Mouse (Mus musculus): ENCODE results near the gene Apba2. TPM values are rescaled to one million over a fixed set of nuclear protein-coding genes. Genes with fewer than 3 reads are reported as not detected.
A peak's percentile ranks its signal among the peaks of the same experiment; 100 is the strongest.

Apba2 gene
- polyA plus RNA-seq, 1 experiment from 2014 or later, result 2.9 TPM

DNA sequence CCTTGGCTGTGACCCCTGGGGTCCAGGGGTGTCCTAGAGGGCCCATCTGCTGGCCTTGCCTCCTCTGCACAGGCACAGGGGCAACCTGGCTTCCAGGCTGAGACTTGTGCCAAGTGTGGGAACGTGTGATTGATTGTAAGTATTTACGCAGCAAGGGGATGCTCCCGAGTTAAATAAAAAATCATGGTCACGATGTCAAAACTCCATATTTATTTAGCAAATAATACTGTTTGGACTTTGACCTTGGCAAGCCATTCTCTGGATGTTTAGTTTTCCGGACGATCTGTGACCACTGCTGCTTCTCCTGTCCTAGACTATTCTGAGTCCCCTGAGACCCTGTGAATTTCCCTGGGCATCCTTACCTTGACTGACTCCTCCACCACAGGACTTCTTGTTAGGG is 252.2 kb downstream of the Apba2 start:
- H3K9me3 ChIP-seq, result no peaks in the 10 kb centered on the region
- H3K27me3 ChIP-seq, result no peaks in the 10 kb centered on the region
- WGBS, result 45% methylated on average over 6 of the region's 6 CpGs
- no peak for ATAC-seq (ENCODE audit: borderline replicate concordance, extremely low read depth, low FRiP score, low TSS enrichment)
- no peak overlapping the region for H3K9ac ChIP-seq
- H3K4me3 ChIP-seq, result no peak overlapping the region
- H3K4me2 ChIP-seq, result no peak overlapping the region
- H3K27ac ChIP-seq, result no peak overlapping the region
- no peaks in the 10 kb centered on the region for H3K4me1 ChIP-seq
- H3K36me3 ChIP-seq, result no peaks in the 10 kb centered on the region

GRCm38 (mm10) chr7:64754161-64754560 is 252.7 kb downstream of the Apba2 start:
- H3K9me3 ChIP-seq, result no peaks in the 10 kb centered on the region
- no peak overlapping the region for H3K4me2 ChIP-seq
- WGBS, result 43% methylated on average over 7 of the region's 7 CpGs
- H3K4me3 ChIP-seq, result no peak overlapping the region
- H3K4me1 ChIP-seq, result no peaks in the 10 kb centered on the region
- H3K27me3 ChIP-seq, result no peaks in the 10 kb centered on the region
- no peak overlapping the region for H3K9ac ChIP-seq
- no peaks in the 10 kb centered on the region for H3K36me3 ChIP-seq
- no peak overlapping the region for H3K27ac ChIP-seq
- no peak for ATAC-seq (ENCODE audit: borderline replicate concordance, extremely low read depth, low FRiP score, low TSS enrichment)

DNA sequence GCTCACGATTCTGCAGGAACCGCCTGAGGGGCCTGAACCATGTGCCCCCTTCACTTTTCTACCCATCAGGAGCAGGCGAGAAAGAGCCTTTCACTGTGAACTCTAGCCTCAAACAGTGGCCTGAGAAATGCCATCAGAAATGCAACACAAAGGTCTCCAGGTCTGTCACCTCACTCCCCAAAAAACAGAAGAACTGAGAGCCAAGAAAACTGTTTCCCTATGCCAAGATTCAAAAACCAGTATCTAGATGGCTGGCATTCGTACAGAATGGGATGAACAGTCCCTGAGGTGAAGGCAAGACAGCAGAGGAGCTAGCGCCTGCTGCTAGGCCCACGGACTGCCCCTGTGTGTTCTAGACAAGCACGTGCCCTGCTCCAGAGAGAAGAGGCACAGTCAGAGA is 253.6 kb downstream of the Apba2 start:
- Histone ChIP-seq H3K27me3 (no peaks in the 10 kb centered on the region), H3K4me2 (no peak overlapping the region), H3K4me1 (no peaks in the 10 kb centered on the region), H3K9ac (no peak overlapping the region), H3K27ac (no peak overlapping the region), H3K36me3 (no peaks in the 10 kb centered on the region), H3K4me3 (no peak overlapping the region), H3K9me3 (no peaks in the 10 kb centered on the region)
- WGBS, result 77% methylated on average over 7 of the region's 7 CpGs
- ATAC-seq (ENCODE audit: borderline replicate concordance, extremely low read depth, low FRiP score, low TSS enrichment), result no peak

- H3K9me3 ChIP-seq, result no peaks in the 10 kb centered on the region
- ATAC-seq (ENCODE audit: borderline replicate concordance, extremely low read depth, low FRiP score, low TSS enrichment), result no peak
- no peak overlapping the region for H3K9ac ChIP-seq
- no peaks in the 10 kb centered on the region for H3K4me1 ChIP-seq
- H3K4me2 ChIP-seq, result no peak overlapping the region
- 74% methylated on average over 3 of the region's 3 CpGs for WGBS
- H3K27me3 ChIP-seq, result no peaks in the 10 kb centered on the region
- no peak overlapping the region for H3K27ac ChIP-seq
- H3K36me3 ChIP-seq, result no peaks in the 10 kb centered on the region
- no peak overlapping the region for H3K4me3 ChIP-seq
Observed at GRCm38 (mm10) chr7:64765595-64765994, 264.1 kb downstream of the Apba2 start.

DNA sequence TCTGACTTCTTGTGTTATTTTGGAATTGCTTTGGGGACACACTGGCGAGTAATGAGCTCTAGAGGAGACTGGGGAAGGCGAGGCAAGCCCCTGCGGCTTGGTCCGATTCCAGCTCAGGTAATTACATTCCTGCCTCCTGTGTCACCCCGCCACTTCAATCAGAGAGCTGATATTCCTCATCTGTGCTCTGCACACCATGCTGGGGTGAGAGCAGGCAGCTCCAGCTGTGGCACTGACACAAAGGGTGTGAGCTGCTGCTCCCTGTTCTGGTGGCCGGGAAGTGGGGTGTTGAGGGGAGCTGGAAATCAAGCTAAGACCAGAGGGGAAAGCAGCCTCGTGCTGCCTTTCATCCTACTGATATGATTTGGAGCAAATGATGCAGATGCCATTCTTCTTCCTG is 268.3 kb downstream of the Apba2 start:
- H3K4me3 ChIP-seq, result no peak overlapping the region

DNA sequence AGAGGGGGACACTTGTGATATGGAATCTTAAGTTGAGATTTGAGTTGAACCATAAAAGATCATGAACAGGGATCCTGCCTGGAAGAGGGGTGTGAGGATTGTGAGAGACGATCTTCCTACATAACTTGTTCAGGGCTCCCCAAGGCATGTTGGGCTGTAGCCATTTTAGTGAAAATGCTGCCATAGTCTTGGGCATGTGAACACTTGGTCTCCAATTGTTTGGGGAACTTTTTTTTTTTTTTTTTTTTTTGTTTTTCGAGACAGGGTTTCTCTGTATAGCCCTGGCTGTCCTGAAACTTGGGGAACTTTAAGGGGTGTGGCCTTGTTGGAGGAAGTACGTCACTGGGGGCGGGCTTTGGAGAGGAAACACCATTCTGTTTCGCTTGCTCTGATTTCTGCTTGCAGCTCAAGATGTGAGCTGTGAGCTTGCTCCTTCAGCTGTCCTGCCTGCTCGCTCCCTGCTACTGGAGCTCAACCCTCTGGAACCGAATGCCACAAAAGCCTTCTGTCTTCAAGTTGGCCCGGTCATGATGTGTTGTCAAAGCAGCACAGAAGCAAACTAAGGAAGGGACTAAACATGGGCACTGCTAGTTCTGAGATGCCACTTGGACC is 269.4 kb downstream of the Apba2 start:
- Histone ChIP-seq H3K36me3 (no peaks in the 10 kb centered on the region), H3K27ac (no peak overlapping the region), H3K4me3 (no peak overlapping the region), H3K9me3 (no peaks in the 10 kb centered on the region), H3K4me1 (no peaks in the 10 kb centered on the region), H3K9ac (no peak overlapping the region), H3K4me2 (no peak overlapping the region), H3K27me3 (no peaks in the 10 kb centered on the region)
- 79% methylated on average over 8 of the region's 8 CpGs for WGBS
- no peak for ATAC-seq (ENCODE audit: borderline replicate concordance, extremely low read depth, low FRiP score, low TSS enrichment)

More for the DNA sequence above, 268.3 kb downstream of the Apba2 start:
- no peaks in the 10 kb centered on the region for H3K9me3 ChIP-seq
- no peaks in the 10 kb centered on the region for H3K4me1 ChIP-seq
- ATAC-seq (ENCODE audit: borderline replicate concordance, extremely low read depth, low FRiP score, low TSS enrichment), result no peak
- H3K9ac ChIP-seq, result no peak overlapping the region
- H3K4me2 ChIP-seq, result no peak overlapping the region
- no peaks in the 10 kb centered on the region for H3K27me3 ChIP-seq
- 47% methylated on average over 7 of the region's 7 CpGs for WGBS
- H3K36me3 ChIP-seq, result no peaks in the 10 kb centered on the region
- H3K27ac ChIP-seq, result no peak overlapping the region

GRCm38 (mm10) chr7:64773465-64773864 is 272.0 kb downstream of the Apba2 start:
- no peak overlapping the region for H3K9ac ChIP-seq
- H3K36me3 ChIP-seq, result no peaks in the 10 kb centered on the region
- 42% methylated on average over 10 of the region's 10 CpGs for WGBS
- no peaks in the 10 kb centered on the region for H3K4me1 ChIP-seq
- H3K27me3 ChIP-seq, result no peaks in the 10 kb centered on the region
- no peak overlapping the region for H3K27ac ChIP-seq
- no peak for ATAC-seq (ENCODE audit: borderline replicate concordance, extremely low read depth, low FRiP score, low TSS enrichment)
- no peak overlapping the region for H3K4me2 ChIP-seq
- H3K4me3 ChIP-seq, result no peak overlapping the region
- no peaks in the 10 kb centered on the region for H3K9me3 ChIP-seq

DNA sequence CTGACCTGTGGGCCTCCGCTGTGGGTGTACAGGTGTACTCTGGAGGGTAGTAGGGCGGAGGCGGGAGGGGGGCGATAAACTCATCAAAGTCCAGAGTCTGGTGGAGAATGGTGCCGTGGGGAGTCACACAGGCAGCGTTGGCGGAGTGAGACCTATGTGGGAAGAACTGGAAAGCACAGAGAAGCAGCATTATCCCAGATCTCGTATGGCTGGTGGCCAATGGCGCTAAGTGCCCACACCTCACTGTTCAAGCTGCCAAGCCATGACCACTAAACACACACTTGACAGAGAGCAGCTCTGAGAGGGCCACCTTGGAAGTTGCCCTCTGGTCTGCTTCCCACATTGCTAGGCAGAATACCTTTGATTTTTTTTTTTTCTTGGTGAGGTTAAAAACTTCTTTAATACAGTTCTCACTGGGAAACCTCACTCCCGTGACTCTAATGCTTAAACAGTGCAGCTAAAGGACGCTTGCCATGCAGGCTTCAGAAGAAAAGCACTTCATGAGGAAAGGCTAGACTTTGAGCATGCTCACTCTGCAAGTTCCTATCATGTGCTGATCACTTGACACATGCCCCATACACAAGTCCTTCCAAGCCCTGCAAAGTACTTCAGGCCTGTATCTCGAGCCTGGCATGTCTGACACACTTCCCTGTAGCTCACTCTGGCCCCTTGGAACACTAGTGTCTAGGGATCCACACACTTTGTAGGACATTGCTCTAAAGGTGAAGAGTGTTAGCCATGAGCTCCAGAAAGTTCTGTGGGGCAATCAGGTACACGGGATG is 275.4 kb downstream of the Apba2 start:
- Histone ChIP-seq H3K4me3 (no peak overlapping the region), H3K27ac (peak overlapping the region; percentile 48; the same call in 1 of the 2 replicates)
- no peak; the same call in 1 of the 2 replicates for ATAC-seq (ENCODE audit: borderline replicate concordance, extremely low read depth, low FRiP score, low TSS enrichment)

DNA sequence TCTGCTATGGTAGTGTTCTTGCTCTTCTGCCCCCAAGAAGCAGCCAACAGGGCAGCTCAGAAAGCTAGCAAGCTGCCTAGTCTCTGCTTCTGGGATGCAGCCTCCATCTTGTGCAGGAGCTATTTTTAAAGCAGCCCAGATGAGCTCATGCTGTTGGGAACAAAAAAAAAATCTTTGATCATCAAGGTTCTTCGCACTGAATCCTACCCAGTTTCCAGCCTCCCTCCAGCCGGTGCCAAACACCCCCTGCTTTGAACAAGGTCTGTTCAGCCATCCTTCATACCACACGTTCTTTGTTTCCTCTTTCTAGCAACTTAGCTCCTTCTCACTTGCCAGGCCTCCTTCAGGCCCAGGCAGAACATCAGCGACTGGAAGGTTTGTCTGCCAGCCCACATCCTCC is 278.0 kb downstream of the Apba2 start:
- no peak overlapping the region for H3K4me3 ChIP-seq
- no peaks in the 10 kb centered on the region for H3K9me3 ChIP-seq
- whole genome bisulfite sequencing, result 67% methylated on average over 4 of the region's 4 CpGs
- H3K27ac ChIP-seq, result no peak overlapping the region
- no peak overlapping the region for H3K4me2 ChIP-seq
- H3K27me3 ChIP-seq, result no peaks in the 10 kb centered on the region
- H3K4me1 ChIP-seq, result no peaks in the 10 kb centered on the region
- H3K36me3 ChIP-seq, result no peaks in the 10 kb centered on the region
- no peak for ATAC-seq (ENCODE audit: borderline replicate concordance, extremely low read depth, low FRiP score, low TSS enrichment)
- no peak overlapping the region for H3K9ac ChIP-seq

More for the DNA sequence above, 275.4 kb downstream of the Apba2 start:
- no peaks in the 10 kb centered on the region for H3K27me3 ChIP-seq
- no peak overlapping the region for H3K9ac ChIP-seq
- H3K9me3 ChIP-seq, result no peaks in the 10 kb centered on the region
- no peak overlapping the region for H3K4me2 ChIP-seq
- H3K4me1 ChIP-seq, result no peaks in the 10 kb centered on the region
- H3K36me3 ChIP-seq, result no peaks in the 10 kb centered on the region
- WGBS, result 70% methylated on average over 13 of the region's 13 CpGs

DNA sequence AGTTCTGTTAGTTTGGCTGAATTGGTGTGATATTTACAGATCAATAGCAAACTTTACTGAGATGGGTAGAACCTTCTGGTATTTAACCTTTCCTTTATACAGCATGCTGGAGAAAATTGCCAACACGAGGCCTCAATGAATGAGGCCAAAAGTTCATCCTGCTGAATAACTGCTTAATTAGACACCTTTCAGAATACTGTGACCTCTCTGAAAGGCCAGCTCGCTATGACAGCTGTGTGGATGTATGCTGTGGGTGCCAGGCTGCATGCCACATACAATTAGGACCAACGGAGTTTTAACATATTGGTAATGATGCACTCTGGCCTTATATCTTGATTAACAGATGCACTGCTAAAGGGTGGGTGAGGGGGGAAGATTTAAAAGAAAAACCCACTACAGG is 283.5 kb downstream of the Apba2 start:
- Histone ChIP-seq H3K36me3 (no peaks in the 10 kb centered on the region), H3K27ac (no peak overlapping the region), H3K9ac (no peak overlapping the region), H3K4me3 (no peak overlapping the region), H3K4me2 (no peak overlapping the region), H3K27me3 (no peaks in the 10 kb centered on the region), H3K9me3 (no peaks in the 10 kb centered on the region), H3K4me1 (no peaks in the 10 kb centered on the region)
- WGBS, result 61% methylated on average over 3 of the region's 3 CpGs
- no peak for ATAC-seq (ENCODE audit: borderline replicate concordance, extremely low read depth, low FRiP score, low TSS enrichment)

- H3K4me2 ChIP-seq, result no peak overlapping the region
- no peak overlapping the region for H3K9ac ChIP-seq
- no peak overlapping the region for H3K27ac ChIP-seq
- no peaks in the 10 kb centered on the region for H3K9me3 ChIP-seq
- H3K36me3 ChIP-seq, result no peaks in the 10 kb centered on the region
- H3K27me3 ChIP-seq, result no peaks in the 10 kb centered on the region
- no peaks in the 10 kb centered on the region for H3K4me1 ChIP-seq
- WGBS, result 65% methylated on average over 9 of the region's 9 CpGs
- no peak overlapping the region for H3K4me3 ChIP-seq
- no peak for ATAC-seq (ENCODE audit: borderline replicate concordance, extremely low read depth, low FRiP score, low TSS enrichment)
Observed at GRCm38 (mm10) chr7:64791145-64791544, 289.6 kb downstream of the Apba2 start.

DNA sequence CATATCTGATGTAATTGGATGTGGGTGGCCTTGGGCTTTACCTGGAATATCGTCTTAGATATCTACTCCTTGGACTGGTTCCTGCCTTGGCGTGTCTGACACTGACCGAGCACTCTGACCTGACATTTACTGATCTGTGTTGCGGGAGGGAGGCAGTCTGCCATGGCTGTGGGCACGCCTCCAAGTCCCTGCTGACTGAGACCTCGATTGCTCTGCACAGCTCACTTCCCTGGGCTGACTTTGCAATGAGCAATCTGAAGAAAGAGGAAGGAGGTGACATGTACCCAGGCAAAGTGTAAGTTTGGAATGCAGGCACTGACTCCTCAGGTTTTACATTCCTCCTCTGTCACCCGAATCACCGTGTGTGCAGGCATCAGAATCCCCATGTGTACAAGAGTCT is 290.5 kb downstream of the Apba2 start:
- Histone ChIP-seq H3K4me1 (no peaks in the 10 kb centered on the region), H3K9me3 (no peaks in the 10 kb centered on the region), H3K36me3 (no peaks in the 10 kb centered on the region), H3K27ac (no peak overlapping the region), H3K4me3 (no peak overlapping the region), H3K4me2 (no peak overlapping the region), H3K9ac (no peak overlapping the region), H3K27me3 (no peaks in the 10 kb centered on the region)
- no peak for ATAC-seq (ENCODE audit: borderline replicate concordance, extremely low read depth, low FRiP score, low TSS enrichment)
- 36% methylated on average over 8 of the region's 8 CpGs for WGBS
